Mouse (Mus musculus): ENCODE measurements around the gene Pomgnt1.

Pomgnt1 gene

DNA sequence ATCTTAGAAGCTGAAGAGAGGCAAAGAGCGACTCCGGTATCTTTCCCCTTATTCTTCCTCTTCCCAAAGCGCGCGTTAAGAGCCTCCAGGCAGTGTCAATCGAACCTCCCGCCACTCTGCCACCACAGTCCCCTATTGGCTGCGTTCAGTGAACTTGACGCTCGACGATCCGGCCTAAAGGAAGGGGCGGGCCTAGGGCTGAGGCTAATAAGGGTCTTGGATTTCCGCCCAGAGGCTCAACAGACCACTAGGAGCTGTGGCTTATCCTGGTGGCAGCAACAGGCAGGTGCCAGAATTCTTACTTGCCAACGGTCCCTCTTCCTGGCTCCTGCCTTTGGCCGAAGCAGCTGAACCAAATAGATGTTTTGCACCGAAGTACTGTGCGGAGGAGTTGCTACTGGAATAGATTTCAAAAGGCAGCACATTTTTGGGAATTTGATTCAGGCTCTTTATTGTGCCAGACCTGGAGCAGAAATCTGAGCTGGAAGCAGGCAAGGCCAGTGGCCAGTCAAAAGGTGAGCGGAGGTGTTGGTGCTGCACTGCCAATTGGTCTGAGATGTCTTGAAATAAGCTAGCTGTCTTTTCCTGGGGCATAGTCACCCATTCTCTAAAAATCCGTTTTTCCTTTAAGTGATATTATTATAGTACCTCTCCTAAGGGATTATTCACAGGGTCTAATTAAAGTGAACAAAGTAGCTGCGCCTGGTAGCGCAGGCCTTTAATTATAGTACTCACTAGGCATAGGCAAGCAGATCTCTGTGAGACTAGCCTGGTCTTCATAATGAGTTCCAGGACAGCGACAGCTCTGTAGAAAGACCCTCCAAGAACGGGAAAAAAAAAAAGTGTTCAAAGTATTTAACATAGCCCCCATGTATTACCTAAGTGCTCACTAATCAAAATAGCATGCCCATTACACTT, at the start of gene Pomgnt1, which contains the start of gene Rad54l:
Pomgnt1 (plus strand) TSS at position 239 of the 918 bp plus-strand sequence.
Rad54l (minus strand) TSS at position 89 of the 918 bp plus-strand sequence.
- DNase-seq = peak; percentile 79

GRCm38 (mm10) chr4:116074145-116074675, 49.4 kb upstream of the Pomgnt1 start:
- no peak for DNase-seq

DNA sequence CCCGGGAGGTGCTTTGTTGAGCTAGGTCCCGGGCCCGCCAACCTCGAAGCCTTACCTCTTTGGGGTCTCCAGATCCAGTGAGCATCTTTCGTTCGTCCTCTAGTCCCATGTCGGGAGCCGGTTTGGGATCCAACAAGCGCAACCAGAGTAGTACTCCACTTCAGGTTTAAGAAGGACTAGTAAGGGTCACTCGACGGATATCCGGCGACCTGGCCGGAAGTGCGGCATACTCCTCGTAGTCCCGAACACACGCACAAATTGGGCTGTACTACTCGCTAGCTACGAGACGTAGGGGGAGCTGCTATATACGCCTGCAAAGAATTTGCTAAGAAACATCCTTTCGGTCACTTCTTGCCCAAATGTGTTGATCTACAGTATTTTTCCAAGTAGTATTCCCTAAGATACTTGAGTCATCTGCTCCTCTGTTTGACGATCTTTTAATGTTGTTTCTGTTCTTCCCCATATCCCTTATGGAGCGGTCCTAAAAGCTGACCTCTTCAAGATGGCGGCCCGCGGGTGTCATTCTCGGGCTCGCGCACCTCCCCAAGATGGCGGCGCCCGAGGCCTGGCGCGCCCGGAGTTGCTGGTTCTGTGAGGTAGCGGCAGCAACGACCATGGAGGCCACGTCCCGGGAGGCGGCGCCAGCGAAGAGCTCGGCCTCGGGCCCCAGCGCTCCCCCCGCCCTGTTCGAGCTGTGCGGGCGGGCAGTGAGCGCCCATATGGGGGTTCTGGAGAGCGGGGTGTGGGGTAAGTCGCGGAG, 48.6 kb upstream of the Pomgnt1 start, which contains the start of the genes Uqcrh and Lrrc41:
Uqcrh (minus strand) TSS at position 211 of the 760 bp plus-strand sequence.
Lrrc41 (plus strand) TSS at position 409 of the 760 bp plus-strand sequence.
- DNase-seq = peak; percentile 95

GRCm38 (mm10) chr4:116075631-116076368, 47.8 kb upstream of the Pomgnt1 start:
- DNase-seq = peak; percentile 78

DNA sequence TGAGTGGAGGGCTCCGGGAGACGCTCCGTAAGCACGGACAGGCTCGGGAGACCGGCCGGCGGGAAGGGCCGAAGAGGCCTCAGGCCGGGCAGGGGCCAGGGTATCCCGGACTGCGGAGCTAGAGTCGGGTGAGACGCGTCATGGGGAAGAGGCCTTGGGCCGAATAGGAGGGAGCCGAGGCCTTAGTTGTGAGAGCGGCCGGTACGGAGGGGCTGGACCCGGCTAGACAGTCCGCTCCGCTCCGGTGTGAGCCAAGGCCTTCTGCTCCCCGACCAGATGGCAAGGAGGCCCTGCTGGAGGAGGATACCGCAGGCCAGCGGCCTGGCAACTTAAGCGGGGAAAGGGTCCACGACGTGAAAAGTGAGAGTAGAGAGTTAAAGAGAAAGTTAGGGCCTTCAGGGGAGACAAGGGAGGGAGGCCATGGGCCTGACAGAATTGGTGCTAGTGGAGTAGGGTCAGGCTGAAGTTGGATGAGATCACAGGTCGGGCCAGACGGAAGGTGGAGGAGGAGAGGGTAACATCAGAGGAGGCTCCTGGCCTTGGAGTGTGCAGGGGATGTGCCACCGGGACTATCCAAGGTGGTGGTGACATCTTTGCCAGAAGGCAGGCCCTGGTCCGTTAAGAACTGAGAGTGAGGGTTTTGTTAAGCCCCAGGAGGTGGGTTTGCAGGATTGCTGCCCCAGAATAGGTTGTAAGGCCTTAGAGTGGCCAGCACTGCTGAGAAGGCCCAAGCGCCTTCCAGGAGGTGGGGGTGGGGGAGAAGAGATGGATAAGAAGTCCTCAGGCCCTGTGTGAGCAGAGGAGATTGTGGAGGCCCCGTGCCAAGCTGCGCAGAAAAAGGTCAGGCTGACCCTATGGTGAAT, 47.0 kb upstream of the Pomgnt1 start:
- DNase-seq = peak; percentile 63

GRCm38 (mm10) chr4:116077240-116078095, 46.2 kb upstream of the Pomgnt1 start:
- DNase-seq = peak; percentile 26

- peak; percentile 13 for DNase-seq
These were observed 35.0 kb upstream of the Pomgnt1 start for GRCm38 (mm10) chr4:116088510-116089249.

- no peak for DNase-seq
These were observed 27.3 kb upstream of the Pomgnt1 start for GRCm38 (mm10) chr4:116096291-116096690.

GRCm38 (mm10) chr4:116097211-116097610, 26.4 kb upstream of the Pomgnt1 start:
- DNase-seq = no peak

DNA sequence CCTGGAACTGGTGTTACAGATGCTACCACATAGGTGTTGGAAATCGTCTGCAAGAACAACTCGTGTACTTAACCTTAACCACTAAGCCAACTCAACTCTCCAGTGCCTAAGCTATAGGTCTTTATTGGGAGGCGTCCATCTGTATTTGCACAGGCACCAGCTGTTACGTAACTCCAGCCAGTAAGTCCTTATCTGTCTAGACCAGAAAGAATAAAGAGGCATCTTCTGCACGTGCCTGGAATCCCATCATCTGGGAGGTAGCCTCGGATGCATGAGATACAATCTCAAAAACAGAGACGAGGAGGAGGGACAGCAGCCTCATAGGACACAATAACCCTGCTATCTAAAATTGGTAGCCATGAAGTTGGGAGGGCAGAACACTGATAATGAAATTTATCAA, 22.7 kb upstream of the Pomgnt1 start:
- DNase-seq = no peak

GRCm38 (mm10) chr4:116105278-116105677, 18.4 kb upstream of the Pomgnt1 start:
- DNase-seq = no peak

DNA sequence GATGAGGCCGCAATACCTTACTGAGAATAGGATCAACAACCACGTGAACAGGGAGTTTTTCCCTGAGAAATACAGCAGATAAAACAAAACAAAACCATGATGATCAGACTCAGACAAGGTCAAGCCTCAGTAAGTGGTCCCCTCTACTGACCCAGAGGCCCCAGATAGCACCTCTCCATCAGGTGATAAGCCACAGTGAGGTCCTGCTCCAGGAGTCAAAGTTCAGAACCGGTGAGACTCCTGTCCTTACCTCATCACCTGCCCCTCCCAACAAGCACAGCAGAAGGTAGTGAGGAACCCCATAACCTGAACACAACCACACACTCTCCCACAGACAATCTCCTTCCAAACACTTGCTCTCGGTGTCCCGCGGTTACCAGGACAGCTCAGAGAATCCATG, 12.9 kb upstream of the Pomgnt1 start:
- DNase-seq = no peak

DNA sequence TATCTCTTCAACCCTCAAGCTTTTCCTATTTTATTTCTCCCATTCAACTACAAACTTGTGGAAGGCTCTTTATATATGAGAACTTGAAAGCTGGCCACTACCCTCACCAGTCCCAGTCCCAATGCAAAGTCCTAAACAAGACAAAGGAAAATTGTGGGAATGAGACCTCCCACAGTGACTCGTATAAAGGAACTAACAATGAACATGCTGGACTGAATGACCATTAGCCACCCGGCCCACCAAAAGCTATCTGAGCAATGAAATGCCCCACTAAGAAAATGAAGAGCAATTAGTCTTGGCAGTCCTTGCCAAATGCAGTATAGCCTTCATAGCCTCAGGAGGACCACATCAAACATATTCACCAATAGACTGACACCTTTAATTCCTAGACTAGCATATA, 12.2 kb upstream of the Pomgnt1 start:
- DNase-seq = no peak

GRCm38 (mm10) chr4:116122762-116123161, 878 bp upstream of the Pomgnt1 start:
- DNase-seq = no peak

GRCm38 (mm10) chr4:116125803-116126386, 2.3 kb downstream of the Pomgnt1 start:
- DNase-seq = no peak

GRCm38 (mm10) chr4:116127956-116128355, 4.3 kb downstream of the Pomgnt1 start:
- DNase-seq = no peak

DNA sequence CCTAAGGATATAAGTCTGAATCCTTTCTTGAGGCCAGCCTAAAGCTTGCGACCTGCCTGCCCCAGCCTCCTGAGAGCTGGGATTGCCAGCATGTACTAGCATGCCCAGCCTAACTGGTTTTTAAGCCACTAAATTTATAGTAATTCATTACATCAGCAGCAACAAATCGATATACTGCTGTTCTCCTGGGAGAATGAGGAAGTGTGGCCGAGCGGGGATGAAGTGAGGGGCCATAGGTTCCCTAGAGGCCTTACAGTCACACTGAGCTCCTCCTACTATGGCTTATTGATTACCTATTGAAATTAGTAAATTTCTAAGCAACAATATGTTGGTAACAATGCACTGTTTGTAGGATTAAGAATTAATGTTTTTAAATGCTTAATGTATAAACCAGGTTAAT, 9.5 kb downstream of the Pomgnt1 start:
- no peak for DNase-seq

DNA sequence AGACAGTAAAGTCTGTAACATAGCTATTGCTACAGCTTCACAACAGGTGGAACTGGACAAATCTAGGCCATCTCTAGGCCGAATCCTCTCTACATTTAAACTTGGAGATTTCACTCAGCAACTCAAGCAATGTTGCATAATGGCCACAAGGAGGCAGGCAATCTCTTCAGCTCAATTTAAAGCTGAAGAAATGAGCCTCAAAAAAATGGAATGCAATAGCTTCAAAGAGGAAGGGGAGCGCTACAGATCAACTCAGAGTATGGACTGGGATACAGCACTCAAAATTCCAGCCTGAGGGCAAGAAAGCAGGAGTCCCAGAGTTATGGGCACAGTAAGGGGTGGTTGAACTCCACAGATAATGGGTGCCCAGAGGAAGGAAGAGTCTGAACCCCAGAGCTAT, 11.3 kb downstream of the Pomgnt1 start:
- DNase-seq = no peak

- no peak for DNase-seq
These were observed 13.9 kb downstream of the Pomgnt1 start for GRCm38 (mm10) chr4:116137421-116137996.
